Mouse (Mus musculus) lung, adult 10 weeks (tissue): Measurements from ENCODE around the gene Tmem211. TPM values are rescaled to one million over a fixed set of nuclear protein-coding genes. Genes with fewer than 3 reads are reported as not detected.

Experiments
- polyA plus RNA-seq: library from polyadenylated mRNA; stranded (reverse); fragments of 350-450 nt; fragmentation: Illumina TruSeq; extraction: RNeasy Lipid Tissue Mini Kit (QIAGEN cat#74804); gene quantifications from one replicate; pipeline ENCODE4 v1.2.3, GENCODE M21; 2014; ENCODE audit warnings: low read depth, low replicate concordance; ENCODE audit not compliant: insufficient read depth

Gene Tmem211
- polyA plus RNA-seq = not detected

DNA sequence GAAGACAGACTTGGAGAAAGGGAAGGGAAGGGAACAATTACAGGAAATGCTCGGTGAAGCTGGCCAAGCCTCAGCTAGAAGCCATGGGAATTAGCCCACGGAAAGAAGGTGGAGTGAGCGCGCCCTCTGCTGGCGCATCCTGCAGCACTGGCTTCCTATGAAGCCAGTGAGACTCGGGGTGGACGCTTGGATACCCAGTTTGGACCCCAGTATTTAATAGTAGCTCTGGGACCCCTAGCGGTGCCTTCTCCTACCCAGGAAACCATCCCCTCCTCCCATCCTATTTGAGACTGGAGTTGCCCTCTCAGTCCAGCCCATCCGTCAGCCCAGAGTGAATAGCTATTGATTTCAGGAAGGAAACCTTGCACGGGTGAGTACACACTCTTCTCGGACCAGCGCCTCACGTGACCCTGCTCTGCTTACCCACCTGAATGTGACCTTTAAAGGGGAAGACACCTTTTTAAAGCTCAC is at the start of gene Tmem211:
Gene Tmem211, plus strand, starts transcription at position 278 of the 471 bp plus-strand sequence.

DNA sequence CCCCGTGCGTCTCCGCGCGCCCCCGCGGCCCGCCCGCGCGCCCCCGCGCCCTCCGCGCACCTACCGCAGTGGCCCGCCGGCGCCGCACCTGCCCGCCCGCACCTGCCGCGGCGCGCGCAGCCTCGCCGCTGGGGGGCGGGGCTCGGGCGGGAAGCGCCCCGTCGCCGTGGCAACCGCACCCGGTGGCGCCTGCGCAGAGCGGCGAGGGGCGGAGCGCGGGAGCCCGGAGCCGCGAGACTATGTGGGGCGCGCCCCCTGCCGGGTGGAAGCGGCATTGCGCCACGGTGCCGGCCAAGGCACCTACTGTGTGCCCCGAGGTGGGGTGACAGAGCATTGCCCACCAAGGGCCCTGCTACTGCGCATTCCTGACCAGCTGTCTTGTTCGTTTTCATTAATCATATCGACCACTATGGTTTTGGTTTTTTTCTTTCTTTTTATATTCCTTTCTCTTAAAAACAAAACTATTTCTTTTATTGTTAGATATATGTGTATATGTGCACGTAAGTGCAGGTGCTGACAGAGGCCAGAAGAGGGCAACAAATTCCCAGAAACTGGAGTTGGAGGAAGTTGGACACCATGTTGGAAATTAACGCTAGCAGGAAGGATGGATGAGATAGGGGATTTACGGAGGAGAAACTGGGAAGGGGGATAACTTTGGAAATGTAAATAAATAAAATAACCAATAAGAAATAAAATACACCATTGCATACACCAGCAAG is 5.4 kb upstream of the Tmem211 start, which contains the start of gene 2900026A02Rik:
Gene 2900026A02Rik, minus strand, starts transcription at position 90 of the 719 bp plus-strand sequence.

Other genes starting within 250 kb of the Tmem211 start
- 8.8 TPM for gene Grk3, start 211.1 kb upstream of the Tmem211 start, polyA plus RNA-seq
- gene Crybb2, start 156.8 kb upstream of the Tmem211 start, polyA plus RNA-seq = not detected
- 2.5 TPM for gene Crybb3, start 145.3 kb upstream of the Tmem211 start, polyA plus RNA-seq
- 9.5 TPM for gene 2900026A02Rik, start 5.7 kb upstream of the Tmem211 start, polyA plus RNA-seq
- 1.6 TPM for gene Sgsm1, start 83.9 kb downstream of the Tmem211 start, polyA plus RNA-seq
- not detected for gene Aym1, start 130.4 kb downstream of the Tmem211 start, polyA plus RNA-seq